Mouse (Mus musculus): Measurements from ENCODE around the gene Rasgrp2. TPM values are rescaled to one million over a fixed set of nuclear protein-coding genes. Genes with fewer than 3 reads are reported as not detected.

Gene Rasgrp2
- 81.6 and 130 TPM in 2 replicates for polyA plus RNA-seq (2014; fragmentation: Nextera tagmentation; extraction: Ambion mirVana)

- Histone ChIP-seq H3K27me3 (ENCODE audit: control insufficient read depth, insufficient read depth, low read length) (no peaks in the 10 kb centered on the region), H3K9ac (replicated peaks; ENCODE audit: low read depth, low read length) (peak within 1 kb of the TSS; percentile 79), H3K9me3 (ENCODE audit: control insufficient read depth, low read length) (no peaks in the 10 kb centered on the region), H3K4me2 (ENCODE audit: low read depth, low read length) (peak within 1 kb of the TSS; percentile 96), H3K4me3 (ENCODE audit: low read depth, low read length) (peak within 1 kb of the TSS; percentile 58), H3K36me3 (ENCODE audit: control insufficient read depth, insufficient read depth, low read length) (no peaks in the 10 kb centered on the region), H3K27ac (ENCODE audit: low read depth, low read length) (peak within 1 kb of the TSS; percentile 72), H3K4me1 (ENCODE audit: control insufficient read depth, insufficient read depth, low read length) (peaks cover 21% of the 10 kb centered on the region)
- WGBS: under 1% methylated on average over 54 of the region's 87 CpGs
- peak; percentile 47 for ATAC-seq (ENCODE audit: low read depth)
Observed at GRCm38 (mm10) chr19:6399285-6400095, at the start of gene Rasgrp2. TSS of gene Rasgrp2 (plus strand) at chr19:6399340.

GRCm38 (mm10) chr19:6351431-6352106, 47.6 kb upstream of the Rasgrp2 start:
- Histone ChIP-seq H3K4me1 (ENCODE audit: control insufficient read depth, insufficient read depth, low read length) (no peaks in the 10 kb centered on the region), H3K27me3 (ENCODE audit: control insufficient read depth, insufficient read depth, low read length) (no peaks in the 10 kb centered on the region), H3K9me3 (ENCODE audit: control insufficient read depth, low read length) (no peaks in the 10 kb centered on the region), H3K4me3 (ENCODE audit: low read depth, low read length) (no peak overlapping the region), H3K4me2 (ENCODE audit: low read depth, low read length) (no peak overlapping the region), H3K9ac (replicated peaks; ENCODE audit: low read depth, low read length) (no peak overlapping the region), H3K27ac (ENCODE audit: low read depth, low read length) (no peak overlapping the region), H3K36me3 (ENCODE audit: control insufficient read depth, insufficient read depth, low read length) (peaks cover 7% of the 10 kb centered on the region)
- WGBS: 74% methylated on average over 14 of the region's 14 CpGs
- ATAC-seq (ENCODE audit: low read depth): no peak

GRCm38 (mm10) chr19:6352107-6352505, 47.0 kb upstream of the Rasgrp2 start:
- ATAC-seq (ENCODE audit: low read depth): no peak

GRCm38 (mm10) chr19:6354030-6354429, 45.1 kb upstream of the Rasgrp2 start:
- H3K4me3 ChIP-seq (ENCODE audit: low read depth, low read length): no peak overlapping the region
- 82% methylated on average over 7 of the region's 7 CpGs for WGBS
- H3K9me3 ChIP-seq (ENCODE audit: control insufficient read depth, low read length): no peaks in the 10 kb centered on the region
- H3K9ac ChIP-seq (replicated peaks; ENCODE audit: low read depth, low read length): no peak overlapping the region
- ATAC-seq (ENCODE audit: low read depth): no peak
- no peak overlapping the region for H3K27ac ChIP-seq (ENCODE audit: low read depth, low read length)
- peaks cover 3% of the 10 kb centered on the region; the same call in 1 of the 2 replicates for H3K36me3 ChIP-seq (ENCODE audit: control insufficient read depth, insufficient read depth, low read length)
- H3K4me2 ChIP-seq (ENCODE audit: low read depth, low read length): no peak overlapping the region
- no peaks in the 10 kb centered on the region for H3K27me3 ChIP-seq (ENCODE audit: control insufficient read depth, insufficient read depth, low read length)
- H3K4me1 ChIP-seq (ENCODE audit: control insufficient read depth, insufficient read depth, low read length): no peaks in the 10 kb centered on the region

More at GRCm38 (mm10) chr19:6352107-6352505, 47.0 kb upstream of the Rasgrp2 start:
- H3K4me1 ChIP-seq (ENCODE audit: control insufficient read depth, insufficient read depth, low read length): no peaks in the 10 kb centered on the region
- H3K9ac ChIP-seq (replicated peaks; ENCODE audit: low read depth, low read length): no peak overlapping the region
- 87% methylated on average over 2 of the region's 2 CpGs for WGBS
- no peaks in the 10 kb centered on the region for H3K27me3 ChIP-seq (ENCODE audit: control insufficient read depth, insufficient read depth, low read length)
- no peaks in the 10 kb centered on the region for H3K9me3 ChIP-seq (ENCODE audit: control insufficient read depth, low read length)
- H3K36me3 ChIP-seq (ENCODE audit: control insufficient read depth, insufficient read depth, low read length): peaks cover 3% of the 10 kb centered on the region; the same call in 1 of the 2 replicates
- no peak overlapping the region for H3K27ac ChIP-seq (ENCODE audit: low read depth, low read length)
- H3K4me2 ChIP-seq (ENCODE audit: low read depth, low read length): no peak overlapping the region
- no peak overlapping the region for H3K4me3 ChIP-seq (ENCODE audit: low read depth, low read length)

- Histone ChIP-seq H3K27ac (ENCODE audit: low read depth, low read length) (no peak overlapping the region), H3K9me3 (ENCODE audit: control insufficient read depth, low read length) (no peaks in the 10 kb centered on the region), H3K4me1 (ENCODE audit: control insufficient read depth, insufficient read depth, low read length) (peaks cover 17% of the 10 kb centered on the region), H3K4me2 (ENCODE audit: low read depth, low read length) (no peak overlapping the region), H3K27me3 (ENCODE audit: control insufficient read depth, insufficient read depth, low read length) (peaks cover 3% of the 10 kb centered on the region; the same call in 1 of the 2 replicates), H3K9ac (replicated peaks; ENCODE audit: low read depth, low read length) (no peak overlapping the region), H3K4me3 (ENCODE audit: low read depth, low read length) (no peak overlapping the region), H3K36me3 (ENCODE audit: control insufficient read depth, insufficient read depth, low read length) (peaks cover 12% of the 10 kb centered on the region)
- ATAC-seq (ENCODE audit: low read depth): no peak
- WGBS: 92% methylated on average over 3 of the region's 3 CpGs
Observed at GRCm38 (mm10) chr19:6361291-6361690, 37.8 kb upstream of the Rasgrp2 start.

- Histone ChIP-seq H3K4me3 (ENCODE audit: low read depth, low read length) (peak overlapping the region; percentile 100), H3K4me1 (ENCODE audit: control insufficient read depth, insufficient read depth, low read length) (peaks cover 17% of the 10 kb centered on the region), H3K9me3 (ENCODE audit: control insufficient read depth, low read length) (no peaks in the 10 kb centered on the region), H3K36me3 (ENCODE audit: control insufficient read depth, insufficient read depth, low read length) (peaks cover 30% of the 10 kb centered on the region), H3K27me3 (ENCODE audit: control insufficient read depth, insufficient read depth, low read length) (peaks cover 3% of the 10 kb centered on the region; the same call in 1 of the 2 replicates), H3K9ac (replicated peaks; ENCODE audit: low read depth, low read length) (0 out of 2 replicates have a peak overlapping the region, but pooled peaks have one; percentile 99), H3K4me2 (ENCODE audit: low read depth, low read length) (peak overlapping the region; percentile 44), H3K27ac (ENCODE audit: low read depth, low read length) (peak overlapping the region; percentile 99)
- no peak for ATAC-seq (ENCODE audit: low read depth)
- WGBS: under 1% methylated on average over 11 of the region's 11 CpGs
Observed at GRCm38 (mm10) chr19:6363091-6363410, 36.1 kb upstream of the Rasgrp2 start.

GRCm38 (mm10) chr19:6363411-6364240, 35.5 kb upstream of the Rasgrp2 start, which contains the start of gene Sf1:
TSS of gene Sf1 (plus strand) at chr19:6363690.
- Histone ChIP-seq H3K4me1 (ENCODE audit: control insufficient read depth, insufficient read depth, low read length) (peaks cover 17% of the 10 kb centered on the region), H3K9ac (replicated peaks; ENCODE audit: low read depth, low read length) (peak within 1 kb of the TSS; percentile 99), H3K4me2 (ENCODE audit: low read depth, low read length) (peak within 1 kb of the TSS; percentile 97), H3K36me3 (ENCODE audit: control insufficient read depth, insufficient read depth, low read length) (peaks cover 35% of the 10 kb centered on the region), H3K4me3 (ENCODE audit: low read depth, low read length) (peak within 1 kb of the TSS; percentile 100), H3K27ac (ENCODE audit: low read depth, low read length) (peak within 1 kb of the TSS; percentile 99), H3K9me3 (ENCODE audit: control insufficient read depth, low read length) (no peaks in the 10 kb centered on the region), H3K27me3 (ENCODE audit: control insufficient read depth, insufficient read depth, low read length) (peaks cover 3% of the 10 kb centered on the region; the same call in 1 of the 2 replicates)
- peak; percentile 98 for ATAC-seq (ENCODE audit: low read depth)
- under 1% methylated on average over 79 of the region's 85 CpGs for WGBS

GRCm38 (mm10) chr19:6364317-6364725, 34.8 kb upstream of the Rasgrp2 start:
- H3K27me3 ChIP-seq (ENCODE audit: control insufficient read depth, insufficient read depth, low read length): peaks cover 3% of the 10 kb centered on the region; the same call in 1 of the 2 replicates
- under 1% methylated on average over 55 of the region's 55 CpGs for WGBS
- ATAC-seq (ENCODE audit: low read depth): no peak; the same call in 1 of the 2 replicates
- H3K9ac ChIP-seq (replicated peaks; ENCODE audit: low read depth, low read length): peak overlapping the region; percentile 99
- H3K4me1 ChIP-seq (ENCODE audit: control insufficient read depth, insufficient read depth, low read length): peaks cover 17% of the 10 kb centered on the region
- H3K27ac ChIP-seq (ENCODE audit: low read depth, low read length): peak overlapping the region; percentile 99
- no peaks in the 10 kb centered on the region for H3K9me3 ChIP-seq (ENCODE audit: control insufficient read depth, low read length)
- peak overlapping the region; percentile 100 for H3K4me3 ChIP-seq (ENCODE audit: low read depth, low read length)
- peak overlapping the region; percentile 97 for H3K4me2 ChIP-seq (ENCODE audit: low read depth, low read length)
- H3K36me3 ChIP-seq (ENCODE audit: control insufficient read depth, insufficient read depth, low read length): peaks cover 42% of the 10 kb centered on the region

Data from neural tube, embryonic 14.5 days (tissue).